Mouse (Mus musculus) lung, postnatal 14 days (tissue): ENCODE results near the gene Rab37.

Source experiments
- DNase-seq: peaks from one replicate; pipeline ENCODE4 v3.0.0; 2021

Gene Rab37

DNA sequence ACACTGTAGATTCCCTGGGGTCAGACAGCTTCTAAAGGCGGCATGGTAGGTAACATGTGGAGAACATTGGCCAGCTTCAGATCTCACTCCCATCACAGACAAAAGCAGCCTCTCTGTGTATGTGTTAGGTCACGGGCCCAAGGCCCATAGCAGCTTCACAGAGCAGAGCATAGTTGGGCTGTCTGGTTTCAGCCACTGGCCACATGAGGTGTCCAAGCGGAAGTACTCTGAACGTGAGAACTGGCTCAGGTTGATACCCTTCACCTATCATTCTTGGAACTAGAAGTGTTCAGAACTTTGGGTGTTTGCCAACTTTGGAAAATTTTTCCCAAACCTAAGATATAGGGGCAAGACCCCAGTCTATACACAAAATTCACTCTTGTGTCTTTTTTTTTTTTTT is 78.2 kb downstream of the Rab37 start:
- no peak for DNase-seq

- no peak for DNase-seq
Observed at GRCm38 (mm10) chr11:115171125-115171524, 79.9 kb downstream of the Rab37 start.

GRCm38 (mm10) chr11:115172825-115173287 is 81.6 kb downstream of the Rab37 start:
- peak; percentile 50 for DNase-seq

DNA sequence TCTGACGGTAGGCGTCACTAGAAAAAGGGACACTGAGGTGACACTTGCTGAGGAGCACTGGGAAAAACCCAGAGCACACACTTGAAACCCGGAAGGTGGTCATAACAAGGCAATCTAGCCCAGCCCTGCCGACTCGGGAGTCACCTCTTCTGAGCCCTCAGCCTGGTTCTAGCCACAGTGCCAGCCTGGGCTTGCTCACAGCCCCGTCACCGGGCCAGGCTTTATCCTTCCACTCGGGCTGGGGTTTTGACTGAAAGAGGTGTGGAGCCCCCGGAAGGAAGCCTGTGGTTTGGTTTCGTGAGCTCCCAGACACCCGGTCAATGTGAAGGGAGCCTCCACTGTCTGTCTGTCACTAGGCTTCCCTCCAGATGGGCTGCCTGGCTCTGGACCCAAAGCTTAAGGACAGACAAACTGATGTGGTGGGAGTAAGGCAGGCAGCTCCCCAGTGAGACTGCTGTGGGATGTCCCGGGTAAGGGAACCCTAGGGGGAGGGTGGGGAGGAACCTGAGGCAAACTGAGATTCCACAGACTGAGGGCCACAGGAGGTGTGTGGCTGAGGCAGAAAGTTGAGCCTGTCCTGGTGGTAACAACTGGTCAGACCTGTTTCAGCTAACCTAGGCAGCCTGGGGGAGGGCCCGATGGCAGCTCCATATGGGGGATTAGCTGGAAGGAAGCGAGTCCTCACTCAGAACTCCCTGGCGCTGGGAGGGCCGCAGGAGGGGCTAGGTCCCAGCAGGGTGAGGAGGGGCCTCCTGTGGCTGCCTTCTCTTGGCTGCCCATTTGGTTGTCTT is 82.5 kb downstream of the Rab37 start:
- no peak for DNase-seq

GRCm38 (mm10) chr11:115176399-115177190 is 85.4 kb downstream of the Rab37 start:
- no peak for DNase-seq

- no peak for DNase-seq
Observed at GRCm38 (mm10) chr11:115177559-115178195, 86.4 kb downstream of the Rab37 start.

DNA sequence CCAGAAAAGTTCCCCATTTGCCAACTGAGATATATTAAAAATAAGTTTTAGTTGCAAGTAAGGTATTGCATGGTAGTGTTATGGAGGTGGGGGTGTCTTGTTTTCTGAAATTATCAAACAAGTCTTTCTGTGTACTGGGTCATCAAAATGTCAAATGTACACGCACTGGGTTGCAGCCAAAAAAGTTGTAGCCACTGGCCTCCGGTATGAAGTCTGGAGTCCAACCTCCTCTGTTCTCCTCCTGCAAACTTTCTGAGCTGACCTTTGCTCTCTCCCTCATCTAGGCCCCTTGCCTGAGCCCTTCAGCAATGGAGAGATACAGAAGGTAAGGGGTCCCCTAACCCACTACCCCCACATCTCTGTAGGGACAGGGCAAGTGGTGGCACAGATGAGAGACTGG is 87.5 kb downstream of the Rab37 start:
- no peak for DNase-seq

GRCm38 (mm10) chr11:115179191-115179590 is 88.0 kb downstream of the Rab37 start:
- no peak for DNase-seq

DNA sequence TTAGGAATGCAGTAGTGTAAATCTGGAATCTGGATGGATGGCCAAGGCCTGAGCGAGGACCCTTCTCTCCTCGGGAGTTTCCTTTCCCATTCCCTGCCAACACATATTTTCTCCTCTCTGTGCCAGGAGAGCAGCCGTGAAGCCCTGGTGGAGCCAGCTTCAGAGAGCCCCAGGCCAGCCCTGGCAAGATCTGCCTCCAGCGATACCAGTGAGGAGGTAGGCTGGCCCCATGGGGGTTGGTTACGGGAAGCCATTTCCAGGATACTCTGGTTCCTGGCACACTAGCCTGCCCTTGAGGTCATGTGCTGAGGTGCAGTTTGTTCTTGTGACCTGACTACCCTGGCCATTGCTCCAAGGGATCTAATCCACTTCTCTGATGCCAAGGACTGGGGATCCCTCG is 88.7 kb downstream of the Rab37 start:
- DNase-seq, result no peak

DNA sequence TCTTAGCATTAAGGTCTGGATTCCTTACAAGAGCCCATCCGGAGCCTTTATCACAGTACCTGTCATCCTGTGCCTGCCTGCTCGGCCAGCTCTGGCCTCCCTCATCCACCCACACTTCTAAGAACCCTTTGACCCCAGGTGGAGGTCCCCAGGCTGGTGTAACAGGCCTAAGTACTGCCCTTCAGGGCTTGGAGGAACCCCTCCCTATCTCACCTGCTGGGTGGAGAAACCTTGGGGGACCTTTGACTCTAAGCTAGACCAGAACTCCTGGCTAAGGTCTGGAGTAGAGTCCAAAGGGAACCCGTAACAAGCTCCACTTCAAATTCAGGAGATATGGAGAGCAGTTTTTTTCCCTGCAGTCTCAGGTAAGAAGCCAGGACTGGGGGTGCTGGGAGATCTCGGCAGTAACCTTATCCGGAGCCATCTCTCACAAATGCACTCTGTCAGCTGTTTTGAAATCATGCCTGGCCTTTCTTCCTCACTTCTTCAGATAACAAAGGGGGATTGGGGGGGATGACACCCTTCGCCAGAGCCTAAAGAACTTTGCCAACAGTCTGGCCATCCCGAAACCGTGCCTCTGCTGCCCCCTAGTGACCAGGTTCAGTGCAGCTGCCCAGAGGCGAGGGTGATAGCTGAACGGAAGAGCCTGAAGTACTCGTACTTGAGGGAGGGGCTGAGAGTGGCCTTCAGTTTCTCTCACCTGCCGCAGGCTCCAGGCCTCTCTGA is 90.8 kb downstream of the Rab37 start:
- DNase-seq, result peak; percentile 91

DNA sequence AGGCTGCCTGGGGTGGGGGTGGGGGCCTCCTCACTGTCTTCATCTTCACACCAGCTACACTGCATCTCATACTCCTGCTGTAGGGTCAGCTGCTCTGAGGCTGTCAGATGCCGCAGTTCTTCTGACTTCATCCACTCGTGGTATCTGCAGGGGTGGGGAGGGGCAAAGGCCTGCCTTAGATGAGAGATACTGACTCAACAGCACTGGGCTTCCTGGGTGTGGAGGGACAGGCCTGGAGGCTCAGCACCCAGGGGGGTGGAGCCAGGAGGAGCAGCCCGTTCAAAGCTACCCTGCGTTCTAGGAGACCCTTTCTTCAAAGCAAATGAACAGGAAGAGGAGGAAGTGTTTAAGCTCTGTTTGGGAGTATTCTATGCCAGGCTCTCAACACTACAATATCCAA is 93.7 kb downstream of the Rab37 start:
- DNase-seq, result no peak

GRCm38 (mm10) chr11:115187224-115187639 is 96.0 kb downstream of the Rab37 start, which contains the start of gene Tmem104:
Gene Tmem104 (plus strand): TSS chr11:115187487.
- DNase-seq, result peak; percentile 100

- DNase-seq, result no peak
Observed at GRCm38 (mm10) chr11:115187693-115188092, 96.5 kb downstream of the Rab37 start, which contains the start of gene Nat9. Gene Nat9 (minus strand): TSS chr11:115187859.

GRCm38 (mm10) chr11:115188539-115189231 is 97.5 kb downstream of the Rab37 start:
- no peak for DNase-seq

- DNase-seq, result no peak
Observed at GRCm38 (mm10) chr11:115189304-115189703, 98.1 kb downstream of the Rab37 start.

GRCm38 (mm10) chr11:115192180-115192579 is 100.9 kb downstream of the Rab37 start:
- DNase-seq, result peak; percentile 73

DNA sequence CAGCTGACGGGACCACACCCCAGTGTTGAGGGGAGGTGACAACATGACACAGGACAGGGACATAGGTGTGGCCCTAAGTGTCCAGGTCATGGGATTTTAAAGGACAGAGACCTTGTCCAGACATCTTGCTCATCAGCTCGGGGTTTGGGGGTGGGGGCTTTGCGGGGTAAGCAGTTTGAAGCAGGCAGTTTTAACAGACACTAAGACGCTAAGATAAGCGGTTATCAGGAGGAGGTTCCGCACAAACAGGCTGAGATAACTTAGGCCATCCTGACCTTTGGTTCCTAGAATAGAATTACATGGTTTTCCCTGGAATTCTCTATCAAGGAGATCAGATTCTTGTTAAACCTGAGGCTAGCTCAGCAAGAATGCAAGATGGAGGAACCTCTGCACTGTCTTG is 103.5 kb downstream of the Rab37 start:
- no peak for DNase-seq

- DNase-seq, result no peak
Observed at GRCm38 (mm10) chr11:115195933-115196332, 104.7 kb downstream of the Rab37 start.

GRCm38 (mm10) chr11:115197558-115197957 is 106.3 kb downstream of the Rab37 start:
- DNase-seq, result no peak

- DNase-seq, result no peak
Observed at GRCm38 (mm10) chr11:115198932-115199384, 107.7 kb downstream of the Rab37 start.

GRCm38 (mm10) chr11:115200520-115200919 is 109.3 kb downstream of the Rab37 start:
- no peak for DNase-seq

GRCm38 (mm10) chr11:115202316-115202715 is 111.1 kb downstream of the Rab37 start:
- DNase-seq, result peak; percentile 88
